Mouse (Mus musculus): ENCODE results near the gene Ccdc149. TPM values are rescaled to one million over a fixed set of nuclear protein-coding genes. Genes with fewer than 3 reads are reported as not detected.

Gene Ccdc149
- total and polyA plus RNA-seq, 3 experiments = not detected

DNA sequence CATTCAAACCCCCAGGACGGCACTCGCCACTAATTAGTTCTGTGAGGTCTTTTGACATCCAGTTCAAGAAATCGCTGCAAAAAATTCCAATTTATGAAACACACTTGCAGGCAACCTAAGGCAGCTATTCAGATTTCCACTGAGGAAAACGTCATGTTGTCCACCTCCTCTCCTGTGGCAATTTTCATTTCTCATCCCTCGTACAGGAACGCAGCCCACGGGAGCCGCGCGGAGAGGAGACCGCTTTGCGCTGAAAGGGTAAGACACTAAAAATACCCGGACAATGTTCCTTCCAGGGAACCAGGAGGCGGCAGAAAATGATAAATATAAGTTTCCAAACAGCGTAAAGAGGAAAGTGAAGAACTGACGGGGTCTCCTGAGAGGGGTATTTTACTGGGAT, 79.8 kb downstream of the Ccdc149 start:
- TF ChIP-seq ZMIZ1 (IDR thresholded peaks at IDR 0.05; ENCODE audit: low read depth, low read length) (no peak), CHD1 (IDR thresholded peaks at IDR 0.05; ENCODE audit: low read depth, low read length) (no peak), UBTF (IDR thresholded peaks at IDR 0.05; ENCODE audit: borderline replicate concordance, insufficient read depth, low read depth, low read length) (no peak), TCF12 (IDR thresholded peaks at IDR 0.05; ENCODE audit: low read depth, low read length) (no peak), MAZ (IDR thresholded peaks at IDR 0.05; ENCODE audit: low read depth, low read length) (no peak), POLR2AphosphoS2 (IDR thresholded peaks at IDR 0.05; ENCODE audit: low read length) (no peak), GABPA (IDR thresholded peaks at IDR 0.05; ENCODE audit: low read depth, low read length) (no peak), MYC (IDR thresholded peaks at IDR 0.05; ENCODE audit: low read depth, low read length) (no peak), NRF1 (IDR thresholded peaks at IDR 0.05; ENCODE audit: insufficient read depth, low read depth, low read length, poor library complexity, severe bottlenecking) (no peak), HCFC1 (IDR thresholded peaks at IDR 0.05; ENCODE audit: low read depth, low read length) (no peak), MAX (IDR thresholded peaks at IDR 0.05; ENCODE audit: low read length) (no peak), MYB (IDR thresholded peaks at IDR 0.05; ENCODE audit: low read depth, low read length) (no peak), USF1 (IDR thresholded peaks at IDR 0.05; ENCODE audit: low read depth, low read length) (no peak), ZKSCAN1 (IDR thresholded peaks at IDR 0.05; ENCODE audit: low read depth, low read length) (no peak), MXI1 (IDR thresholded peaks at IDR 0.05; ENCODE audit: low read depth, low read length) (no peak), KAT2A (conservative IDR thresholded peaks at IDR 0.05; ENCODE audit: low read depth, low read length) (no peak), SIN3A (IDR thresholded peaks at IDR 0.05; ENCODE audit: low read length) (no peak)
- H3K4me1 ChIP-seq (ENCODE audit: control insufficient read depth in 1 of 2, insufficient read depth in 2 of 2, low read length in 2 of 2) = no peaks in the 10 kb centered on the region
- no peaks in the 10 kb centered on the region for H3K27me3 ChIP-seq (ENCODE audit: control insufficient read depth in 1 of 2, insufficient read depth in 2 of 2, low read length in 2 of 2)
- no peak overlapping the region for H3K4me3 ChIP-seq (ENCODE audit: control insufficient read depth in 1 of 2, insufficient read depth in 1 of 2, low read depth in 2 of 2, low read length in 2 of 2)
- no peak overlapping the region for H3K9ac ChIP-seq (ENCODE audit: control insufficient read depth, low read depth, low read length, poor library complexity, severe bottlenecking)
- H3K79me2 ChIP-seq (ENCODE audit: control insufficient read depth, insufficient read depth, low read length, poor library complexity) = no peaks in the 10 kb centered on the region
- no peak for DNase-seq (ENCODE audit: low read depth, low spot score)
- no peaks in the 10 kb centered on the region for H3K36me3 ChIP-seq (ENCODE audit: control insufficient read depth in 1 of 2, insufficient read depth in 2 of 2, low read length in 2 of 2)
- no peaks in the 10 kb centered on the region for H3K9me3 ChIP-seq (replicated peaks; ENCODE audit: insufficient read depth, low read length)
- H3K27ac ChIP-seq (ENCODE audit: control insufficient read depth, low read depth, low read length) = no peak overlapping the region

DNA sequence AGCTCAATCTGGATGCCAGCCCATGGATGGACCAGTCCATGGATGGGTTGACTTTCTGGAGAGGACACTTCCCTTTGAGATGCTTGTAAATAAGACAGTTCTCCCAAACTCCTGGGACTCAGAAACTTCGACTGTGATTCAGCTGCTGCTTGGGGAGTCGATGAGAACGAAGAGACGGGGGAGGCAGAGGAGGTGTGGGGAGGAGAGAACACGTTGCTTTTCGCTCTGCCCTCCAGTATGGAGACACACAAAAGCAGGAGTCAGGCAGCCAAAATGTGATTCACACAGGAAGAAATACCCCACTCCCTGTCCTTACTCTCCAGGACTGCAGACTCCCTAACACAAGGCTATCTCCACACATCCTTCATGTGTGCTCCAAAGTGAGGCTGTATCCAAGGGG, 80.9 kb downstream of the Ccdc149 start:
- Histone ChIP-seq H3K36me3 (ENCODE audit: control insufficient read depth in 1 of 2, insufficient read depth in 2 of 2, low read length in 2 of 2) (no peaks in the 10 kb centered on the region), H3K9me3 (replicated peaks; ENCODE audit: insufficient read depth, low read length) (no peaks in the 10 kb centered on the region), H3K4me1 (ENCODE audit: control insufficient read depth in 1 of 2, insufficient read depth in 2 of 2, low read length in 2 of 2) (no peaks in the 10 kb centered on the region), H3K9ac (ENCODE audit: control insufficient read depth, low read depth, low read length, poor library complexity, severe bottlenecking) (no peak overlapping the region), H3K27ac (ENCODE audit: control insufficient read depth, low read depth, low read length) (no peak overlapping the region), H3K27me3 (ENCODE audit: control insufficient read depth in 1 of 2, insufficient read depth in 2 of 2, low read length in 2 of 2) (no peaks in the 10 kb centered on the region), H3K79me2 (ENCODE audit: control insufficient read depth, insufficient read depth, low read length, poor library complexity) (no peaks in the 10 kb centered on the region), H3K4me3 (ENCODE audit: control insufficient read depth in 1 of 2, insufficient read depth in 1 of 2, low read depth in 2 of 2, low read length in 2 of 2) (no peak overlapping the region)
- DNase-seq (ENCODE audit: low read depth, low spot score) = no peak
- no peak for TF ChIP-seq NELFE (IDR thresholded peaks at IDR 0.05; ENCODE audit: low read depth, low read length)
- no peak for TF ChIP-seq SMC3 (IDR thresholded peaks at IDR 0.05; ENCODE audit: low read depth, low read length)
- TF ChIP-seq NRF1 (IDR thresholded peaks at IDR 0.05; ENCODE audit: insufficient read depth, low read depth, low read length, poor library complexity, severe bottlenecking) = no peak
- TF ChIP-seq ZKSCAN1 (IDR thresholded peaks at IDR 0.05; ENCODE audit: low read depth, low read length) = no peak
- TF ChIP-seq ZC3H11A (IDR thresholded peaks at IDR 0.05; ENCODE audit: low read depth, low read length) = no peak
- TF ChIP-seq CHD1 (IDR thresholded peaks at IDR 0.05; ENCODE audit: low read depth, low read length) = no peak
- no peak for TF ChIP-seq JUND (IDR thresholded peaks at IDR 0.05; ENCODE audit: low read depth, low read length)

Measured in MEL (cell line).